Mouse (Mus musculus): ENCODE results near the gene 1810030O07Rik. TPM values are rescaled to one million over a fixed set of nuclear protein-coding genes. Genes with fewer than 3 reads are reported as not detected.
"Not testable (repeated sequence)": the region's sequence is repeated elsewhere in the genome, so short reads cannot be mapped to it uniquely, and the experiment has no call there.

The 1810030O07Rik gene
- polyA plus RNA-seq, 1 experiment from 2014 or later, result 40.4 TPM

- Histone ChIP-seq H3K27ac (no peak overlapping the region), H3K4me2 (replicated peaks) (no peak overlapping the region), H3K27me3 (no peaks in the 10 kb centered on the region), H3K36me3 (peaks cover 5% of the 10 kb centered on the region; the same call in 1 of the 2 replicates), H3K4me1 (no peaks in the 10 kb centered on the region), H3K9me3 (no peaks in the 10 kb centered on the region), H3K9ac (no peak overlapping the region), H3K4me3 (no peak overlapping the region)
- no peak for ATAC-seq (ENCODE audit: insufficient number of reproducible peaks, insufficient read depth, low FRiP score, low TSS enrichment)
- 88% methylated on average over 2 of the region's 2 CpGs for whole genome bisulfite sequencing
Measured at GRCm38 (mm10) chrX:12611211-12611610, 62.3 kb downstream of the 1810030O07Rik start.

GRCm38 (mm10) chrX:12610541-12610940, 62.9 kb downstream of the 1810030O07Rik start:
- H3K4me1 ChIP-seq; H3K27ac ChIP-seq; H3K27me3 ChIP-seq; H3K4me3 ChIP-seq; H3K4me2 ChIP-seq (replicated peaks); H3K36me3 ChIP-seq; ATAC-seq (ENCODE audit: insufficient number of reproducible peaks, insufficient read depth, low FRiP score, low TSS enrichment); H3K9ac ChIP-seq; H3K9me3 ChIP-seq: not testable (repeated sequence)

Other genes with a start within 250 kb of the 1810030O07Rik start
- 61.1 TPM in 2 replicates for gene Atp6ap2, start 85.9 kb downstream of the 1810030O07Rik start, polyA plus RNA-seq (2016; fragmentation: Nextera tagmentation; extraction: Ambion mirVana)
- gene Med14, start 88.4 kb upstream of the 1810030O07Rik start, polyA plus RNA-seq (2016; fragmentation: Nextera tagmentation; extraction: Ambion mirVana), result 13.5 and 13.8 TPM in 2 replicates